In the genomic region with DNA sequence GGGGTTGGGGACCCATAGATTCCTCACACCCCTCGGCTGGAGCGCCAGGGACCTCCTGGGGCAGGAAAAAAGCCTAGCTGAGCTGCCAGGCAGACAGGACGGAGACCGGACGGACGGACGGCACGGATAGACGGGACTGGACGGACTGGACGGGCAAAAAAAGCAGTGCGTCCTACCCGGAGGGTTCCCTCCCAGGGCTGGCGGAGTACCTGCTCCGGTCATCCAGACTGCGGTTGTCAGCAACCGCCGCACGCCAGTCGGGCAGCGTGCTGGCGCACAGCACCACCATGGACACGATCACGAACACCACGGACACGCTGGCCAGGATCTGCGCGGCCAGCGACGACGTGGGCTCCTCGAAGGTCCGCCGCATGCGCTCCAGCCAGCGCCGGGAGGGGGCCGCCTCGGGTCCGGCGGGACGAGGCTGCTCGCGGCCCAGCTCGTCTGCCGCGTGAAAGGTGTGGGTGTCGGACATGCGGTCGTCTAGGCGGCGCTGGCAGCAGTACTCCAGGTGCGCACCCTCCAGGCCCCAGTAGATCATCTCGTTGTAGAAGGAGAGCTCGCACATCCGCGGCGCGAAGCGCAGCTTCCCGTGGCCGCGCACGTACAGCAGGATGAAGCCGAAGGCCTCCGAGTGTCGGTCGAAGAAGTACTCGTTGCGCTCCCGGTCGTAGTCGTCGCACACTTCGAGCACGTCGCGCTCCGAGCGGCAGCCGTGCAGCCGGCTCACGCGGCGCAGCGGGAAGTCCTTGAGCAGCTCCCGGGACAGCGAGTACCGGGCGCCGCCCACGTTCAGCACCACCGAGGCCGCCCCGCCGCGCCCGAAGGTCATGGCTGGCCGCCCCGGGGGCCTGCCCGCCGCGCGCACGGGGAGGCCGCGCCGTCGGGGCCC, we compare ENCODE assay signal across 8 mouse cellular contexts. TPM values are rescaled to one million over a fixed set of nuclear protein-coding genes. Genes with fewer than 3 reads are reported as not detected.
DNase-seq lines count a peak whose midpoint lies in the region; ATAC-seq lines count a peak whose summit lies in the region.

No protein-coding gene starts in this region.

- WGBS in forebrain, embryonic 11.5 days = 3% methylated on average over 99 of the region's 109 CpGs
- WGBS in liver, embryonic 11.5 days = 1% methylated on average over 96 of the region's 109 CpGs
- 1% methylated on average over 109 of the region's 109 CpGs for WGBS in stomach, embryonic 16.5 days

- peaks cover 66% of the 10 kb centered on the region for H3K27me3 ChIP-seq in forebrain, embryonic 11.5 days (ENCODE audit: control insufficient read depth, insufficient read depth, low read length)
- peaks cover 58% of the 10 kb centered on the region for H3K27me3 ChIP-seq in liver, embryonic 11.5 days (replicated peaks; ENCODE audit: control insufficient read depth, insufficient read depth, low read length)
- peaks cover 60% of the 10 kb centered on the region for H3K27me3 ChIP-seq in stomach, embryonic 16.5 days (ENCODE audit: control insufficient read depth, insufficient read depth, low read length)

- H3K9ac ChIP-seq in forebrain, embryonic 11.5 days (ENCODE audit: low read length) = peak overlapping the region; percentile 35
- H3K9ac ChIP-seq in liver, embryonic 11.5 days (ENCODE audit: low read depth, low read length) = peak overlapping the region; percentile 55
- peak overlapping the region; percentile 70 for H3K9ac ChIP-seq in stomach, embryonic 16.5 days (ENCODE audit: low read length)

- peaks cover 19% of the 10 kb centered on the region for H3K4me1 ChIP-seq in forebrain, embryonic 11.5 days (replicated peaks; ENCODE audit: control insufficient read depth, insufficient read depth, low read length)
- peaks cover 22% of the 10 kb centered on the region for H3K4me1 ChIP-seq in liver, embryonic 11.5 days (replicated peaks; ENCODE audit: control insufficient read depth, insufficient read depth, low read length)
- H3K4me1 ChIP-seq in stomach, embryonic 16.5 days (ENCODE audit: control insufficient read depth, insufficient read depth, low read length) = peaks cover 18% of the 10 kb centered on the region

- H3K36me3 ChIP-seq in forebrain, embryonic 11.5 days (ENCODE audit: control insufficient read depth, insufficient read depth, low read length) = no peaks in the 10 kb centered on the region
- no peaks in the 10 kb centered on the region for H3K36me3 ChIP-seq in liver, embryonic 11.5 days (ENCODE audit: control insufficient read depth, insufficient read depth, low read length)
- no peaks in the 10 kb centered on the region for H3K36me3 ChIP-seq in stomach, embryonic 16.5 days (ENCODE audit: control insufficient read depth, insufficient read depth, low read length)

- H3K9me3 ChIP-seq in forebrain, embryonic 11.5 days (ENCODE audit: control insufficient read depth, low read length) = no peaks in the 10 kb centered on the region
- no peaks in the 10 kb centered on the region for H3K9me3 ChIP-seq in liver, embryonic 11.5 days (ENCODE audit: control insufficient read depth, low read length)
- H3K9me3 ChIP-seq in stomach, embryonic 16.5 days (replicated peaks; ENCODE audit: control insufficient read depth, low read length) = no peaks in the 10 kb centered on the region

- ATAC-seq in forebrain, embryonic 11.5 days (replicated peaks; ENCODE audit: low FRiP score) = peak; percentile 29
- ATAC-seq in inflammation-experienced regulatory T-cells, adult 6 months = peak; percentile 21
- peak; percentile 54 for ATAC-seq in liver, embryonic 11.5 days (replicated peaks; ENCODE audit: low FRiP score)
- ATAC-seq in stomach, embryonic 16.5 days (ENCODE audit: insufficient read depth, low FRiP score) = peak; percentile 48; the same call in 1 of the 2 replicates

- H3K4me2 ChIP-seq in forebrain, embryonic 11.5 days (ENCODE audit: low read depth, low read length, severe bottlenecking) = peak overlapping the region; percentile 81
- peak overlapping the region; percentile 99 for H3K4me2 ChIP-seq in liver, embryonic 11.5 days
- H3K4me2 ChIP-seq in stomach, embryonic 16.5 days (ENCODE audit: low read depth, low read length) = peak overlapping the region; percentile 95

- peak overlapping the region; percentile 48 for H3K4me3 ChIP-seq in forebrain, embryonic 11.5 days (ENCODE audit: low read depth, low read length)
- peak overlapping the region; percentile 69 for H3K4me3 ChIP-seq in liver, embryonic 11.5 days (ENCODE audit: low read depth, low read length)
- peak overlapping the region; percentile 59 for H3K4me3 ChIP-seq in stomach, embryonic 16.5 days (replicated peaks; ENCODE audit: low read length)

- peak; percentile 60 for DNase-seq in CD4-positive, CD25-positive, alpha-beta regulatory T cell, adult 2 months (ENCODE audit: low read depth, low spot score)
- DNase-seq in R1 (ENCODE audit: low read depth, low spot score) = peak; percentile 68
- peak; percentile 63 for DNase-seq in forebrain, embryonic 11.5 days (ENCODE audit: low spot score)
- peak; percentile 57 for DNase-seq in liver, embryonic 11.5 days (ENCODE audit: low spot score)
- peak; percentile 62 for DNase-seq in naive thymus-derived CD4-positive, alpha-beta T cell, adult 2 months (ENCODE audit: low read depth)
- DNase-seq in frontal cortex, postnatal 25 days (ENCODE audit: low spot score in 2 of 2) = no peak

- H3K27ac ChIP-seq in forebrain, embryonic 11.5 days (ENCODE audit: low read depth, low read length) = no peak overlapping the region
- H3K27ac ChIP-seq in liver, embryonic 11.5 days (ENCODE audit: low read depth, low read length) = no peak overlapping the region
- H3K27ac ChIP-seq in stomach, embryonic 16.5 days (ENCODE audit: low read length) = no peak overlapping the region

RNA-seq across cellular contexts. Expression of gene Kcng3, which starts 0.7 kb away (rescaled TPM):
- not detected in 2 replicates for polyA plus RNA-seq in forebrain, embryonic 11.5 days (2014; fragmentation: Nextera tagmentation; extraction: Ambion mirVana)
- polyA plus RNA-seq in inflammation-experienced regulatory T-cells, adult 6 months (2017; shearing (Covaris generic)) = not detected
- polyA plus RNA-seq in liver, embryonic 11.5 days (2014; fragmentation: Nextera tagmentation; extraction: Ambion mirVana) = 0.19 TPM in 1 of 2 replicates, not detected in the other
- not detected in 2 replicates for polyA plus RNA-seq in stomach, embryonic 16.5 days (2015; fragmentation: Nextera tagmentation; extraction: Ambion mirVana)

Comparison
In these comparisons a context has a peak if more than half of its experiments do, and no peak if none do; other contexts are left out.
1. DNase-seq: peak in CD4-positive, CD25-positive, alpha-beta regulatory T cell, adult 2 months (single experiment), R1 (single experiment), forebrain, embryonic 11.5 days (single experiment), liver, embryonic 11.5 days (single experiment) and naive thymus-derived CD4-positive, alpha-beta T cell, adult 2 months (single experiment); none in frontal cortex, postnatal 25 days (0 of 2).
2. Peak in every context shown above with its lines, with median percentiles within 50 percentile points of each other: ATAC-seq, H3K4me2 ChIP-seq, H3K4me3 ChIP-seq and H3K9ac ChIP-seq.